Mouse (Mus musculus): ENCODE measurements around the gene Gm20708.

GRCm38 (mm10) chr11:117826916-117827315 is 17.4 kb downstream of the Gm20708 start:
- TF ChIP-seq POLR2A (IDR thresholded peaks at IDR 0.05; ENCODE audit: borderline replicate concordance, control insufficient read depth, low read depth, low read length) (no peak), CTCF (IDR thresholded peaks at IDR 0.05; ENCODE audit: control insufficient read depth, insufficient read depth, low read length) (no peak)

Measured in bone marrow, adult 2 months (tissue).